Mouse (Mus musculus) brain, embryonic 14.5 days (tissue): Measurements from ENCODE around the gene Sox13.

Source experiments
- CTCF ChIP-seq: fragments of 200-500 bp; IDR thresholded peaks from 2 replicates; pipeline ENCODE4 v1.5.1; 2012; ENCODE audit warnings: inconsistent platforms, mild to moderate bottlenecking, moderate library complexity, borderline replicate concordance; ENCODE audit not compliant: insufficient read depth, insufficient read length; ENCODE audit errors: extremely low read depth
- POLR2A ChIP-seq: fragments of 200-500 bp; IDR thresholded peaks from 2 replicates; pipeline ENCODE4 v1.6.1; 2012; ENCODE audit warnings: mild to moderate bottlenecking, inconsistent platforms, borderline replicate concordance; ENCODE audit not compliant: poor library complexity, insufficient read depth, insufficient read length, severe bottlenecking; ENCODE audit errors: extremely low read depth

GRCm38 (mm10) chr1:133434018-133434755, 10.0 kb upstream of the Sox13 start:
- TF ChIP-seq CTCF (no peak), POLR2A (no peak)
